8 mouse cellular contexts compared by ENCODE assay signal in genomic region chr10:80116927-80117691, GRCm38 (mm10). TPM values are rescaled to one million over a fixed set of nuclear protein-coding genes. Genes with fewer than 3 reads are reported as not detected.
DNase-seq lines count a peak whose midpoint lies in the region; ATAC-seq lines count a peak whose summit lies in the region.

No protein-coding gene starts in this region.

- H3K4me1 ChIP-seq in neural tube, embryonic 11.5 days (ENCODE audit: control insufficient read depth, insufficient read depth, low read length), result peaks cover 26% of the 10 kb centered on the region
- peaks cover 35% of the 10 kb centered on the region for H3K4me1 ChIP-seq in intestine, embryonic 16.5 days (ENCODE audit: control insufficient read depth, insufficient read depth, low read length)

- no peaks in the 10 kb centered on the region for H3K9me3 ChIP-seq in neural tube, embryonic 11.5 days (ENCODE audit: control insufficient read depth, low read length)
- no peaks in the 10 kb centered on the region for H3K9me3 ChIP-seq in intestine, embryonic 16.5 days (ENCODE audit: control insufficient read depth, low read length)

- peaks cover 7% of the 10 kb centered on the region for H3K36me3 ChIP-seq in neural tube, embryonic 11.5 days (ENCODE audit: control insufficient read depth, insufficient read depth, low read length)
- peaks cover 7% of the 10 kb centered on the region for H3K36me3 ChIP-seq in intestine, embryonic 16.5 days (ENCODE audit: control insufficient read depth, insufficient read depth, low read length)

- intact Hi-C loops in left cerebral cortex, postnatal 14 days (cut with DNase I), result no loop called here

- 7% methylated on average over 30 of the region's 30 CpGs for WGBS in neural tube, embryonic 11.5 days
- 3% methylated on average over 30 of the region's 30 CpGs for WGBS in intestine, embryonic 16.5 days

- peak overlapping the region; percentile 95 for H3K4me3 ChIP-seq in neural tube, embryonic 11.5 days (ENCODE audit: low read depth, low read length)
- H3K4me3 ChIP-seq in intestine, embryonic 16.5 days (ENCODE audit: low read length), result peak overlapping the region; percentile 85

- H3K9ac ChIP-seq in neural tube, embryonic 11.5 days (ENCODE audit: low read length), result peak overlapping the region; percentile 85
- peak overlapping the region; percentile 94 for H3K9ac ChIP-seq in intestine, embryonic 16.5 days (ENCODE audit: low read depth, low read length)

- H3K27me3 ChIP-seq in neural tube, embryonic 11.5 days (ENCODE audit: control insufficient read depth, insufficient read depth, low read length), result no peaks in the 10 kb centered on the region
- no peaks in the 10 kb centered on the region for H3K27me3 ChIP-seq in intestine, embryonic 16.5 days (replicated peaks; ENCODE audit: control insufficient read depth, insufficient read depth, low read length)

- no peak for DNase-seq in neural tube, embryonic 11.5 days (ENCODE audit: low spot score)
- no peak for DNase-seq in neural tube, embryonic 10.5 days (ENCODE audit: extremely low spot score, low spot score)
- DNase-seq in cerebellum, postnatal 36 days, result peak; percentile 32 to 35
- DNase-seq in lung, postnatal 10 days, result peak; percentile 68
- DNase-seq in spleen, postnatal 36 days (ENCODE audit: low spot score in 2 of 2), result peak; percentile 32 to 48
- no peak for DNase-seq in left cerebral cortex, postnatal 14 days (ENCODE audit: low spot score in 2 of 2)

- peak overlapping the region; percentile 27; the same call in 1 of the 2 replicates for H3K27ac ChIP-seq in neural tube, embryonic 11.5 days (ENCODE audit: low read depth, low read length)
- peak overlapping the region; percentile 81 for H3K27ac ChIP-seq in intestine, embryonic 16.5 days (ENCODE audit: low read length)

- ATAC-seq in neural tube, embryonic 11.5 days (ENCODE audit: insufficient read depth, low FRiP score, low TSS enrichment), result no peak
- ATAC-seq in granulocyte monocyte progenitor cell, adult 5-6 weeks (replicated peaks; ENCODE audit: poor library complexity, severe bottlenecking), result peak; percentile 15; the same call in 1 of the 2 replicates
- no peak for ATAC-seq in intestine, embryonic 16.5 days

- peak overlapping the region; percentile 94 for H3K4me2 ChIP-seq in neural tube, embryonic 11.5 days (ENCODE audit: low read depth)
- H3K4me2 ChIP-seq in intestine, embryonic 16.5 days (ENCODE audit: low read depth, low read length), result peak overlapping the region; percentile 96

RNA-seq across cellular contexts. Expression of gene Stk11, which starts 1.5 kb away (rescaled TPM):
- 22.0 and 23.5 TPM in 2 replicates for polyA plus RNA-seq in neural tube, embryonic 11.5 days (2014; fragmentation: Nextera tagmentation; extraction: Ambion mirVana)
- total RNA-seq in granulocyte monocyte progenitor cell, adult 5-6 weeks (2014; fragmentation: Nextera tagmentation), result 94.5 and 150 TPM in 2 replicates
- total RNA-seq in granulocyte monocyte progenitor cell, adult 5-6 weeks (2017), result 121 and 132 TPM in 2 replicates
- polyA plus RNA-seq in intestine, embryonic 16.5 days (2015; fragmentation: Nextera tagmentation; extraction: Ambion mirVana), result 13.8 and 15.7 TPM in 2 replicates
- 10 to 100 TPM; 86.2 to 90.8 TPM for total RNA-seq in left cerebral cortex, postnatal 14 days (2021)

RNA-seq across cellular contexts. Expression of gene Sbno2, which starts 11.7 kb away (rescaled TPM):
- polyA plus RNA-seq in neural tube, embryonic 11.5 days (2014; fragmentation: Nextera tagmentation; extraction: Ambion mirVana), result 11.3 and 11.9 TPM in 2 replicates
- total RNA-seq in granulocyte monocyte progenitor cell, adult 5-6 weeks (2014; fragmentation: Nextera tagmentation), result 42.4 and 43.6 TPM in 2 replicates
- 18.0 and 24.5 TPM in 2 replicates for total RNA-seq in granulocyte monocyte progenitor cell, adult 5-6 weeks (2017)
- 13.4 and 14.3 TPM in 2 replicates for polyA plus RNA-seq in intestine, embryonic 16.5 days (2015; fragmentation: Nextera tagmentation; extraction: Ambion mirVana)
- 10 to 100 TPM; 19.2 to 19.3 TPM for total RNA-seq in left cerebral cortex, postnatal 14 days (2021)

RNA-seq across cellular contexts. Expression of gene Atp5d, which starts 21.3 kb away (rescaled TPM):
- polyA plus RNA-seq in neural tube, embryonic 11.5 days (2014; fragmentation: Nextera tagmentation; extraction: Ambion mirVana), result 376 and 386 TPM in 2 replicates
- 193 and 253 TPM in 2 replicates for total RNA-seq in granulocyte monocyte progenitor cell, adult 5-6 weeks (2014; fragmentation: Nextera tagmentation)
- 47.4 and 49.6 TPM in 2 replicates for total RNA-seq in granulocyte monocyte progenitor cell, adult 5-6 weeks (2017)
- polyA plus RNA-seq in intestine, embryonic 16.5 days (2015; fragmentation: Nextera tagmentation; extraction: Ambion mirVana), result 846 and 854 TPM in 2 replicates
- 100 to 1,000 TPM; 403 to 424 TPM for total RNA-seq in left cerebral cortex, postnatal 14 days (2021)

RNA-seq across cellular contexts. Expression of gene Cbarp, which starts 23.5 kb away (rescaled TPM):
- polyA plus RNA-seq in neural tube, embryonic 11.5 days (2014; fragmentation: Nextera tagmentation; extraction: Ambion mirVana), result 11.1 and 11.3 TPM in 2 replicates
- 0.73 and 5.3 TPM in 2 replicates for total RNA-seq in granulocyte monocyte progenitor cell, adult 5-6 weeks (2014; fragmentation: Nextera tagmentation)
- 0.36 TPM in 1 of 2 replicates, not detected in the other for total RNA-seq in granulocyte monocyte progenitor cell, adult 5-6 weeks (2017)
- 5.1 TPM in 2 replicates for polyA plus RNA-seq in intestine, embryonic 16.5 days (2015; fragmentation: Nextera tagmentation; extraction: Ambion mirVana)
- 100 to 1,000 TPM; 437 to 473 TPM for total RNA-seq in left cerebral cortex, postnatal 14 days (2021)

RNA-seq across cellular contexts. Expression of gene Midn, which starts 31.0 kb away (rescaled TPM):
- polyA plus RNA-seq in neural tube, embryonic 11.5 days (2014; fragmentation: Nextera tagmentation; extraction: Ambion mirVana), result 70.0 and 78.2 TPM in 2 replicates
- total RNA-seq in granulocyte monocyte progenitor cell, adult 5-6 weeks (2014; fragmentation: Nextera tagmentation), result 26.7 and 36.8 TPM in 2 replicates
- total RNA-seq in granulocyte monocyte progenitor cell, adult 5-6 weeks (2017), result 10.0 and 17.4 TPM in 2 replicates
- polyA plus RNA-seq in intestine, embryonic 16.5 days (2015; fragmentation: Nextera tagmentation; extraction: Ambion mirVana), result 8.8 and 10.3 TPM in 2 replicates
- 10 to 100 TPM; 94.0 to 96.3 TPM for total RNA-seq in left cerebral cortex, postnatal 14 days (2021)

Comparison
In these comparisons a context has a peak if more than half of its experiments do, and no peak if none do; other contexts are left out.
1. DNase-seq: peak in cerebellum, postnatal 36 days (2 of 2), lung, postnatal 10 days (single experiment) and spleen, postnatal 36 days (2 of 2); none in neural tube, embryonic 11.5 days (single experiment), neural tube, embryonic 10.5 days (single experiment) and left cerebral cortex, postnatal 14 days (0 of 2).